Mouse (Mus musculus): Measurements from ENCODE around the gene Lrrc4c.

The Lrrc4c gene

GRCm38 (mm10) chr2:97478175-97478924, 1160.4 kb downstream of the Lrrc4c start:
- peak; percentile 12 for DNase-seq (ENCODE audit: low spot score)

- DNase-seq (ENCODE audit: low spot score): no peak
These were observed 1160.9 kb downstream of the Lrrc4c start for GRCm38 (mm10) chr2:97478925-97479298.

- no peak for DNase-seq (ENCODE audit: low spot score)
These were observed 1167.0 kb downstream of the Lrrc4c start for GRCm38 (mm10) chr2:97484990-97485389.

- no peak for DNase-seq (ENCODE audit: low spot score)
These were observed 1167.6 kb downstream of the Lrrc4c start for GRCm38 (mm10) chr2:97485609-97486008.

- no peak for DNase-seq (ENCODE audit: low spot score)
These were observed 1169.6 kb downstream of the Lrrc4c start for GRCm38 (mm10) chr2:97487567-97487966.

- DNase-seq (ENCODE audit: low spot score): no peak
These were observed 1179.1 kb downstream of the Lrrc4c start for GRCm38 (mm10) chr2:97497069-97497468.

- no peak for DNase-seq (ENCODE audit: low spot score)
These were observed 1184.5 kb downstream of the Lrrc4c start for GRCm38 (mm10) chr2:97502501-97502900.

GRCm38 (mm10) chr2:97504902-97505301, 1186.9 kb downstream of the Lrrc4c start:
- DNase-seq (ENCODE audit: low spot score): no peak

GRCm38 (mm10) chr2:97524256-97524922, 1206.4 kb downstream of the Lrrc4c start:
- DNase-seq (ENCODE audit: low spot score): no peak

- DNase-seq (ENCODE audit: low spot score): no peak
These were observed 1207.1 kb downstream of the Lrrc4c start for GRCm38 (mm10) chr2:97525107-97525506.

GRCm38 (mm10) chr2:97530622-97531021, 1212.7 kb downstream of the Lrrc4c start:
- DNase-seq (ENCODE audit: low spot score): no peak

- peak; percentile 5 for DNase-seq (ENCODE audit: low spot score)
These were observed 1226.0 kb downstream of the Lrrc4c start for GRCm38 (mm10) chr2:97543691-97544672.

- no peak for DNase-seq (ENCODE audit: low spot score)
These were observed 1226.7 kb downstream of the Lrrc4c start for GRCm38 (mm10) chr2:97544673-97545071.

- no peak for DNase-seq (ENCODE audit: low spot score)
These were observed 1228.0 kb downstream of the Lrrc4c start for GRCm38 (mm10) chr2:97545946-97546345.

GRCm38 (mm10) chr2:97564509-97564908, 1246.5 kb downstream of the Lrrc4c start:
- no peak for DNase-seq (ENCODE audit: low spot score)

GRCm38 (mm10) chr2:97568954-97569353, 1251.0 kb downstream of the Lrrc4c start:
- DNase-seq (ENCODE audit: low spot score): no peak

GRCm38 (mm10) chr2:97574921-97575320, 1257.0 kb downstream of the Lrrc4c start:
- DNase-seq (ENCODE audit: low spot score): no peak

GRCm38 (mm10) chr2:97581132-97581531, 1263.2 kb downstream of the Lrrc4c start:
- no peak for DNase-seq (ENCODE audit: low spot score)

- DNase-seq (ENCODE audit: low spot score): no peak
These were observed 1268.4 kb downstream of the Lrrc4c start for GRCm38 (mm10) chr2:97586322-97586721.

- DNase-seq (ENCODE audit: low spot score): no peak
These were observed 1272.6 kb downstream of the Lrrc4c start for GRCm38 (mm10) chr2:97590563-97590962.

GRCm38 (mm10) chr2:97604182-97604581, 1286.2 kb downstream of the Lrrc4c start:
- no peak for DNase-seq (ENCODE audit: low spot score)

GRCm38 (mm10) chr2:97604688-97605215, 1286.8 kb downstream of the Lrrc4c start:
- no peak for DNase-seq (ENCODE audit: low spot score)

All from embryo, embryonic 10 days (tissue).